Mouse (Mus musculus): ENCODE measurements at regions not wholly inside any gene's neighbourhood (a gene's known extent, or its start where the extent isn't known, plus 50 kb on each side); places are given as distances from the start of the nearest gene placed in this dataset.
A peak's percentile ranks its signal among the peaks of the same experiment; 100 is the strongest.

GRCm38 (mm10) chr1:4608824-4609223 lies 198.9 kb upstream of the Gm37988 start:
- H3K27ac ChIP-seq (ENCODE audit: low read depth, low read length) = no peak overlapping the region
- no peak overlapping the region for H3K9ac ChIP-seq (ENCODE audit: low read depth, low read length)
- H3K9me3 ChIP-seq (replicated peaks; ENCODE audit: control insufficient read depth, low read length) = no peaks in the 10 kb centered on the region
- H3K4me1 ChIP-seq (ENCODE audit: control insufficient read depth, insufficient read depth, low read length) = no peaks in the 10 kb centered on the region
- no peaks in the 10 kb centered on the region for H3K27me3 ChIP-seq (ENCODE audit: control insufficient read depth, insufficient read depth, low read length)
- H3K4me2 ChIP-seq = no peak overlapping the region
- no peak for ATAC-seq (replicated peaks; ENCODE audit: insufficient number of reproducible peaks, low FRiP score, low TSS enrichment)
- no peak overlapping the region for H3K4me3 ChIP-seq (ENCODE audit: low read depth, low read length)
- WGBS (ENCODE audit: insufficient replicate concordance) = 64% methylated on average over 2 of the region's 2 CpGs
- no peaks in the 10 kb centered on the region for H3K36me3 ChIP-seq (ENCODE audit: control insufficient read depth, insufficient read depth, low read length)

- no peak for ATAC-seq (replicated peaks; ENCODE audit: insufficient number of reproducible peaks, low FRiP score, low TSS enrichment)
- no peaks in the 10 kb centered on the region for H3K27me3 ChIP-seq (ENCODE audit: control insufficient read depth, insufficient read depth, low read length)
- no peaks in the 10 kb centered on the region for H3K9me3 ChIP-seq (replicated peaks; ENCODE audit: control insufficient read depth, low read length)
- no peaks in the 10 kb centered on the region for H3K4me1 ChIP-seq (ENCODE audit: control insufficient read depth, insufficient read depth, low read length)
- no peak overlapping the region for H3K4me3 ChIP-seq (ENCODE audit: low read depth, low read length)
- H3K27ac ChIP-seq (ENCODE audit: low read depth, low read length) = no peak overlapping the region
- no peak overlapping the region for H3K4me2 ChIP-seq
- no peaks in the 10 kb centered on the region for H3K36me3 ChIP-seq (ENCODE audit: control insufficient read depth, insufficient read depth, low read length)
- WGBS (ENCODE audit: insufficient replicate concordance) = 21% methylated on average over 4 of the region's 4 CpGs
- no peak overlapping the region for H3K9ac ChIP-seq (ENCODE audit: low read depth, low read length)
Measured at GRCm38 (mm10) chr1:4613305-4613704, 194.4 kb upstream of the Gm37988 start.

- Histone ChIP-seq H3K4me1 (ENCODE audit: control insufficient read depth, insufficient read depth, low read length) (no peaks in the 10 kb centered on the region), H3K9ac (ENCODE audit: low read depth, low read length) (no peak overlapping the region), H3K4me2 (no peak overlapping the region), H3K27ac (ENCODE audit: low read depth, low read length) (no peak overlapping the region), H3K27me3 (ENCODE audit: control insufficient read depth, insufficient read depth, low read length) (no peaks in the 10 kb centered on the region), H3K9me3 (replicated peaks; ENCODE audit: control insufficient read depth, low read length) (no peaks in the 10 kb centered on the region), H3K36me3 (ENCODE audit: control insufficient read depth, insufficient read depth, low read length) (no peaks in the 10 kb centered on the region), H3K4me3 (ENCODE audit: low read depth, low read length) (no peak overlapping the region)
- WGBS (ENCODE audit: insufficient replicate concordance) = 57% methylated on average over 1 of the region's 1 CpGs
- no peak for ATAC-seq (replicated peaks; ENCODE audit: insufficient number of reproducible peaks, low FRiP score, low TSS enrichment)
Measured at GRCm38 (mm10) chr1:4615286-4615685, 192.4 kb upstream of the Gm37988 start.

GRCm38 (mm10) chr1:4617479-4617878 lies 190.2 kb upstream of the Gm37988 start:
- ATAC-seq (replicated peaks; ENCODE audit: insufficient number of reproducible peaks, low FRiP score, low TSS enrichment) = peak; percentile 62; the same call in 1 of the 2 replicates
- Histone ChIP-seq H3K4me2 (no peak overlapping the region), H3K4me3 (ENCODE audit: low read depth, low read length) (no peak overlapping the region), H3K9ac (ENCODE audit: low read depth, low read length) (no peak overlapping the region), H3K4me1 (ENCODE audit: control insufficient read depth, insufficient read depth, low read length) (no peaks in the 10 kb centered on the region), H3K27ac (ENCODE audit: low read depth, low read length) (no peak overlapping the region), H3K27me3 (ENCODE audit: control insufficient read depth, insufficient read depth, low read length) (no peaks in the 10 kb centered on the region), H3K9me3 (replicated peaks; ENCODE audit: control insufficient read depth, low read length) (no peaks in the 10 kb centered on the region), H3K36me3 (ENCODE audit: control insufficient read depth, insufficient read depth, low read length) (no peaks in the 10 kb centered on the region)
- WGBS (ENCODE audit: insufficient replicate concordance) = 39% methylated on average over 10 of the region's 10 CpGs

- H3K4me1 ChIP-seq (ENCODE audit: control insufficient read depth, insufficient read depth, low read length) = no peaks in the 10 kb centered on the region
- H3K4me2 ChIP-seq = no peak overlapping the region
- no peaks in the 10 kb centered on the region for H3K27me3 ChIP-seq (ENCODE audit: control insufficient read depth, insufficient read depth, low read length)
- H3K36me3 ChIP-seq (ENCODE audit: control insufficient read depth, insufficient read depth, low read length) = no peaks in the 10 kb centered on the region
- no peak overlapping the region for H3K9ac ChIP-seq (ENCODE audit: low read depth, low read length)
- H3K4me3 ChIP-seq (ENCODE audit: low read depth, low read length) = no peak overlapping the region
- 0 out of 2 replicates have a peak, but pooled peaks have one; percentile 15 for ATAC-seq (replicated peaks; ENCODE audit: insufficient number of reproducible peaks, low FRiP score, low TSS enrichment)
- H3K9me3 ChIP-seq (replicated peaks; ENCODE audit: control insufficient read depth, low read length) = no peaks in the 10 kb centered on the region
- WGBS (ENCODE audit: insufficient replicate concordance) = 48% methylated on average over 5 of the region's 5 CpGs
- no peak overlapping the region for H3K27ac ChIP-seq (ENCODE audit: low read depth, low read length)
Measured at GRCm38 (mm10) chr1:4622408-4622807, 185.3 kb upstream of the Gm37988 start.

DNA sequence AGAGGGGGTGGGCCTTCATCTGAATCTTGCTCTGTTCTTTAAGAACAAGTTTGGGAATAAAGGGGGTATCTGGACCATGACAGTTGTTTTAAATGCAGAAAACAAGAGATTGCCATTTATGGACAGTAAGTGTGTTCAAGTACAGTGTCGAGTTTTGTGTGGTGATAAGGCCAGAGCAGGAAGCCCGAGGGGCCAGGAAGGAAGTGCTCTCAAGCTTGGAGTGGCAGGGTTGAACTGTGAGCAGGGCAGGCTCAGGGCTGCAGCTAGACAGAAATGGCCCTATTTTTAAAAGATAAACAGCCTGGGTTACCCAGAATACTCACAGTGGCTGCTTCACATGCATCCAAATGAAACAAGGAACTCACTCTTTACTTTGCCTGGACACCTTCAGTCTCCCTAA lies 184.4 kb upstream of the Gm37988 start:
- Histone ChIP-seq H3K4me1 (ENCODE audit: control insufficient read depth, insufficient read depth, low read length) (no peaks in the 10 kb centered on the region), H3K4me3 (ENCODE audit: low read depth, low read length) (no peak overlapping the region), H3K9ac (ENCODE audit: low read depth, low read length) (no peak overlapping the region), H3K27me3 (ENCODE audit: control insufficient read depth, insufficient read depth, low read length) (no peaks in the 10 kb centered on the region), H3K36me3 (ENCODE audit: control insufficient read depth, insufficient read depth, low read length) (no peaks in the 10 kb centered on the region), H3K27ac (ENCODE audit: low read depth, low read length) (peak overlapping the region; percentile 71), H3K9me3 (replicated peaks; ENCODE audit: control insufficient read depth, low read length) (no peaks in the 10 kb centered on the region), H3K4me2 (no peak overlapping the region)
- 12% methylated on average over 2 of the region's 2 CpGs for WGBS (ENCODE audit: insufficient replicate concordance)
- no peak for ATAC-seq (replicated peaks; ENCODE audit: insufficient number of reproducible peaks, low FRiP score, low TSS enrichment)

- Histone ChIP-seq H3K4me3 (ENCODE audit: low read depth, low read length) (no peak overlapping the region), H3K9ac (ENCODE audit: low read depth, low read length) (no peak overlapping the region), H3K4me1 (ENCODE audit: control insufficient read depth, insufficient read depth, low read length) (no peaks in the 10 kb centered on the region), H3K4me2 (no peak overlapping the region), H3K27ac (ENCODE audit: low read depth, low read length) (no peak overlapping the region), H3K36me3 (ENCODE audit: control insufficient read depth, insufficient read depth, low read length) (no peaks in the 10 kb centered on the region), H3K27me3 (ENCODE audit: control insufficient read depth, insufficient read depth, low read length) (no peaks in the 10 kb centered on the region), H3K9me3 (replicated peaks; ENCODE audit: control insufficient read depth, low read length) (no peaks in the 10 kb centered on the region)
- WGBS (ENCODE audit: insufficient replicate concordance) = 11% methylated on average over 7 of the region's 7 CpGs
- no peak for ATAC-seq (replicated peaks; ENCODE audit: insufficient number of reproducible peaks, low FRiP score, low TSS enrichment)
Measured at GRCm38 (mm10) chr1:4653937-4654336, 153.8 kb upstream of the Gm37988 start.

DNA sequence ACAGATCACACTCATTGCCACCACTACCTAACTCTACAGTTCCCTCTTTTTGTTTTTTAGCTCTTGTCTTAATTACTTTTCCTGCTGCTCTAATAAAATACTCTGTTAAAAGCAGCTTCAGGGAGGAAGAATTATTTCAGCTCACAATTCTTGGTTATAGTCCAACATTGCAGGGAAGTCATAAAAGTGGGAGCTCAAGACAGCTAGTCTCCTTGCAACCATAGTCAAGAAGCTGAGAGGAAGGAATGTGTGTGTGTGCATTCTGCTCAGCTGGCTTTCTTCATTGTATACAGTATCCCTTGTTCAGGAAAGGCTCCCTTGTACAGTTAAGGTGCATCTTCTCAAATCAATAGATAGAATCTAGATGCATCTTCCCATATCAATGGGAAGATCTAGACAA lies 152.4 kb upstream of the Gm37988 start:
- Histone ChIP-seq H3K4me2 (no peak overlapping the region), H3K27me3 (ENCODE audit: control insufficient read depth, insufficient read depth, low read length) (no peaks in the 10 kb centered on the region), H3K4me3 (ENCODE audit: low read depth, low read length) (no peak overlapping the region), H3K27ac (ENCODE audit: low read depth, low read length) (no peak overlapping the region), H3K36me3 (ENCODE audit: control insufficient read depth, insufficient read depth, low read length) (no peaks in the 10 kb centered on the region), H3K9me3 (replicated peaks; ENCODE audit: control insufficient read depth, low read length) (no peaks in the 10 kb centered on the region), H3K9ac (ENCODE audit: low read depth, low read length) (no peak overlapping the region), H3K4me1 (ENCODE audit: control insufficient read depth, insufficient read depth, low read length) (no peaks in the 10 kb centered on the region)
- no peak for ATAC-seq (replicated peaks; ENCODE audit: insufficient number of reproducible peaks, low FRiP score, low TSS enrichment)

GRCm38 (mm10) chr1:4656883-4657282 lies 150.8 kb upstream of the Gm37988 start:
- Histone ChIP-seq H3K27ac (ENCODE audit: low read depth, low read length) (no peak overlapping the region), H3K9ac (ENCODE audit: low read depth, low read length) (no peak overlapping the region), H3K4me2 (no peak overlapping the region), H3K4me1 (ENCODE audit: control insufficient read depth, insufficient read depth, low read length) (no peaks in the 10 kb centered on the region), H3K4me3 (ENCODE audit: low read depth, low read length) (no peak overlapping the region), H3K27me3 (ENCODE audit: control insufficient read depth, insufficient read depth, low read length) (no peaks in the 10 kb centered on the region), H3K36me3 (ENCODE audit: control insufficient read depth, insufficient read depth, low read length) (no peaks in the 10 kb centered on the region), H3K9me3 (replicated peaks; ENCODE audit: control insufficient read depth, low read length) (no peaks in the 10 kb centered on the region)
- WGBS (ENCODE audit: insufficient replicate concordance) = 37% methylated on average over 5 of the region's 5 CpGs
- no peak; the same call in 1 of the 2 replicates for ATAC-seq (replicated peaks; ENCODE audit: insufficient number of reproducible peaks, low FRiP score, low TSS enrichment)

Data from heart, embryonic 11.5 days (tissue).